Mouse (Mus musculus) kidney, adult 2 months (tissue): Measurements from ENCODE around the gene Glrx5. TPM values are rescaled to one million over a fixed set of nuclear protein-coding genes. Genes with fewer than 3 reads are reported as not detected.

Experiments used
- DNase-seq: peaks from one replicate; pipeline ENCODE4 v3.0.0; 2021
- H3K27ac ChIP-seq: fragments of 200-500 bp; 2 replicates; pipeline ENCODE4 v1.5.1; 2012; ENCODE audit warnings: low read depth, low read length, control low read depth, inconsistent platforms; ENCODE audit not compliant: insufficient read depth
- H3K27me3 ChIP-seq: fragments of 200-500 bp; replicated peaks from 2 replicates; pipeline ENCODE4 v1.6.1; 2012; ENCODE audit warnings: mild to moderate bottlenecking, moderate library complexity, low read length, inconsistent platforms; ENCODE audit not compliant: control insufficient read depth, insufficient read depth
- H3K36me3 ChIP-seq: fragments of 200-500 bp; 2 replicates; pipeline ENCODE4 v1.6.1; 2012; ENCODE audit warnings: mild to moderate bottlenecking, moderate library complexity, low read length, inconsistent platforms; ENCODE audit not compliant: control insufficient read depth, insufficient read depth
- H3K4me1 ChIP-seq: fragments of 200-500 bp; 2 replicates; pipeline ENCODE4 v1.6.1; 2011; ENCODE audit warnings: low read length; ENCODE audit not compliant: control insufficient read depth, insufficient read depth
- H3K4me3 ChIP-seq: fragments of 200-500 bp; 2 replicates; pipeline ENCODE4 v1.5.1; 2011; ENCODE audit warnings: mild to moderate bottlenecking, low read depth, low read length, control low read depth; ENCODE audit not compliant: insufficient read depth
- CTCF ChIP-seq: fragments of 200-500 bp; conservative IDR thresholded peaks from 2 replicates; pipeline ENCODE4 v1.5.1; 2011; ENCODE audit warnings: low read depth, mild to moderate bottlenecking, control low read depth, low read length, moderate library complexity, mixed read lengths; ENCODE audit not compliant: insufficient read depth, insufficient read length
- POLR2A ChIP-seq: fragments of 200-500 bp; IDR thresholded peaks from one replicate; pipeline ENCODE4 v1.6.1; 2011; ENCODE audit warnings: low read depth, low read length, control low read depth
- WGBS: fragments of 180-500 bp; shearing (Covaris S2); methylation state at CpG from one replicate; pipeline ENCODE4 v1.1.7; 2018; 5-methylcytosine and 5-hydroxymethylcytosine counted together
- polyA plus RNA-seq: library from polyadenylated mRNA; depleted of rRNA; stranded (reverse); fragments of >200 nt; gene quantifications from 2 replicates; pipeline ENCODE4 v1.2.3, GENCODE M21; 2012

The Glrx5 gene
- polyA plus RNA-seq, 1 experiment: 138 TPM

DNA sequence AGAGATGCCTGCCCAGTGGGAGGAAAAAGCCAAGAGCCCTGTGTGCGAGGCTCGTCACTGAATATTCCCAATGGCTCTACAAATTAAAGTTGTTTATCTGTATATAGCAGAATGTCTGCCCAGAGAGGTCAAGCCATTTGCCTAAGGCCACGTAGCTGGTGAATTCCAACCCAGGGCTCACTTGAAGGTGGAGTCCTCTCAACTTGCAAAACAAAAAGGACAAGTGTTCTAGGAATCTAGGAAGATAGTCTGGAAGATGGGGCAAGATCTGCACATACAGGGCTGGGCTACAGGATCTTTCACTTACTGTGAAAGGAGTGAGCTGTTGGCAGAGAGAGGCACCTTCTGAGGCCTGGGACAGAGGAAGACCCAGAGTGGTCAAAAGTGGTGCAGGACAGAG, 44.0 kb downstream of the Glrx5 start:
- WGBS: 72% methylated on average over 3 of the region's 3 CpGs
- no peak for DNase-seq
- H3K36me3 ChIP-seq: no peaks in the 10 kb centered on the region
- no peaks in the 10 kb centered on the region for H3K4me1 ChIP-seq
- H3K27me3 ChIP-seq: no peaks in the 10 kb centered on the region
- no peak for TF ChIP-seq CTCF
- no peak for TF ChIP-seq POLR2A
- no peak overlapping the region for H3K27ac ChIP-seq
- H3K4me3 ChIP-seq: no peak overlapping the region

GRCm38 (mm10) chr12:105077232-105077631, 44.7 kb downstream of the Glrx5 start:
- no peak for DNase-seq
- no peak overlapping the region for H3K4me3 ChIP-seq
- H3K4me1 ChIP-seq: no peaks in the 10 kb centered on the region
- 94% methylated on average over 2 of the region's 2 CpGs for WGBS
- no peak for TF ChIP-seq CTCF
- no peak for TF ChIP-seq POLR2A
- no peak overlapping the region for H3K27ac ChIP-seq
- H3K36me3 ChIP-seq: no peaks in the 10 kb centered on the region
- H3K27me3 ChIP-seq: no peaks in the 10 kb centered on the region

DNA sequence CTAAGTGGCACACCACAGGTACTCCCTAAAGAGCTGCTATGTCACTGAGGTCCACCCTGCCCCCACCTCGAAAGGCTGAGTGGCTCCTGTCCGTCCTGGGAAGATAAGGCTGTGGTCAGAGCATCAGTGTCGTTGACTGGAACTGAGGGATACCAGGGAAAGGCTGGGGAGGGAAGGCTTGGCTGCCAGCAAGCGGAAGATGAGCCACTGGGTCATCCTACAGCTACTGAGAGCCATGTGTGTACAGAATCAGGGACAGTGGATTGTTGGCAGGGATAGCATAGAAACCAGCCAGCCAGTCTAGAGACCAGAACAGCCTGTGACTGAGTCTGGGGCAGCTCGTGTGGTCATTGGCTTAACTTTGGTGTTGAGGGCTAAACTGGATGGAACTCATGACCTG, 51.7 kb downstream of the Glrx5 start:
- H3K36me3 ChIP-seq: no peaks in the 10 kb centered on the region
- no peaks in the 10 kb centered on the region for H3K27me3 ChIP-seq
- TF ChIP-seq POLR2A (no peak), CTCF (no peak)
- no peak for DNase-seq
- no peaks in the 10 kb centered on the region for H3K4me1 ChIP-seq
- 68% methylated on average over 5 of the region's 5 CpGs for WGBS
- no peak overlapping the region for H3K27ac ChIP-seq
- no peak overlapping the region for H3K4me3 ChIP-seq

- Histone ChIP-seq H3K27ac (no peak overlapping the region), H3K36me3 (no peaks in the 10 kb centered on the region), H3K4me1 (no peaks in the 10 kb centered on the region), H3K27me3 (no peaks in the 10 kb centered on the region), H3K4me3 (no peak overlapping the region)
- DNase-seq: no peak
- 81% methylated on average over 6 of the region's 6 CpGs for WGBS
- TF ChIP-seq POLR2A (no peak), CTCF (no peak)
Observed at GRCm38 (mm10) chr12:105084816-105085215, 52.3 kb downstream of the Glrx5 start.

GRCm38 (mm10) chr12:105085296-105085695, 52.8 kb downstream of the Glrx5 start:
- Histone ChIP-seq H3K36me3 (no peaks in the 10 kb centered on the region), H3K27ac (no peak overlapping the region), H3K4me1 (no peaks in the 10 kb centered on the region), H3K4me3 (no peak overlapping the region), H3K27me3 (no peaks in the 10 kb centered on the region)
- TF ChIP-seq CTCF (no peak), POLR2A (no peak)
- DNase-seq: no peak
- WGBS: 77% methylated on average over 12 of the region's 12 CpGs

GRCm38 (mm10) chr12:105086781-105087180, 54.3 kb downstream of the Glrx5 start:
- Histone ChIP-seq H3K27ac (no peak overlapping the region), H3K4me3 (no peak overlapping the region), H3K4me1 (no peaks in the 10 kb centered on the region), H3K27me3 (no peaks in the 10 kb centered on the region), H3K36me3 (no peaks in the 10 kb centered on the region)
- TF ChIP-seq POLR2A: no peak
- TF ChIP-seq CTCF: no peak
- WGBS: 91% methylated on average over 6 of the region's 6 CpGs
- DNase-seq: no peak

DNA sequence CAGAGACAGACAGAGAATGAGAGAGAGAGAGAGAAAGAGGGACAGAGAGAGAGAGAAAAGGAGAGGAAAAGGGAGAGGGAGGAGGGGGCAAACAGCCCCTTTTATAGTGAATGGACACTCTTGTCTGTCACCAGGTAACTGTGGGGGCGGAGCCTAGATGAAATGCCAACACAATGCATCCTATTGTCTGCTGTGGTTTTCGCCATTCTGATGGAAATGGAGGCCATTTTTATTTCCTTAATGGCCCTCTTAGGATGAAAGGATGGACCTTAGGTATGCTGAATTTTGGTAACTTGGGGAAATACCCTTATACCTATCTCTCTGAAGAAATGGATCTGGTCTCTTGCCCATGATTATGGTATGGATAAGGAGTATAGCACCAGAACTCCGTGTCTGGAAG, 54.9 kb downstream of the Glrx5 start:
- no peak overlapping the region for H3K27ac ChIP-seq
- DNase-seq: no peak
- H3K4me3 ChIP-seq: no peak overlapping the region
- no peaks in the 10 kb centered on the region for H3K27me3 ChIP-seq
- H3K36me3 ChIP-seq: no peaks in the 10 kb centered on the region
- H3K4me1 ChIP-seq: no peaks in the 10 kb centered on the region
- WGBS: 85% methylated on average over 3 of the region's 3 CpGs
- no peak for TF ChIP-seq POLR2A

DNA sequence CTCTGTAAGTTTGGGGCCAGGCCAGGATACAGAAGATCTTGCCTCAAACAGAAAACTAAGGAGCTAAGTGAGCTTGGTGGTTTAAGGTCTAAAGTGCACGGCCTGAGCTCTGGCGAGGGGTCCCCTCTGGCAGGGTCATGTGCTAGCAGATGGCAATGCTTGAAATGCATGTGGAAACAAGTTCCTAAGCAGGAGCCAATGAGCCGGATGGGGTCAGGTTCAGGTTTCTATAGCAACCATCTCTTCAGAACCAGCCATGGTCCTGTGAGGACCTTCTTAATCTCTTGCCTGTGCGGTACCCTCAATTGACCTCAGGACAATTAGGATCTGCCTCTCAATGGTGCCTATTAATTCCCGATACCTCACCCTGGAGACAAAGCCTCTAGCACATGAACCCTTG, 56.7 kb downstream of the Glrx5 start:
- Histone ChIP-seq H3K4me3 (no peak overlapping the region), H3K36me3 (no peaks in the 10 kb centered on the region), H3K27ac (no peak overlapping the region), H3K27me3 (no peaks in the 10 kb centered on the region), H3K4me1 (no peaks in the 10 kb centered on the region)
- no peak for TF ChIP-seq POLR2A
- TF ChIP-seq CTCF: no peak
- 79% methylated on average over 5 of the region's 5 CpGs for WGBS
- DNase-seq: no peak
